Mouse (Mus musculus): Measurements from ENCODE around the gene Ell2.

DNA sequence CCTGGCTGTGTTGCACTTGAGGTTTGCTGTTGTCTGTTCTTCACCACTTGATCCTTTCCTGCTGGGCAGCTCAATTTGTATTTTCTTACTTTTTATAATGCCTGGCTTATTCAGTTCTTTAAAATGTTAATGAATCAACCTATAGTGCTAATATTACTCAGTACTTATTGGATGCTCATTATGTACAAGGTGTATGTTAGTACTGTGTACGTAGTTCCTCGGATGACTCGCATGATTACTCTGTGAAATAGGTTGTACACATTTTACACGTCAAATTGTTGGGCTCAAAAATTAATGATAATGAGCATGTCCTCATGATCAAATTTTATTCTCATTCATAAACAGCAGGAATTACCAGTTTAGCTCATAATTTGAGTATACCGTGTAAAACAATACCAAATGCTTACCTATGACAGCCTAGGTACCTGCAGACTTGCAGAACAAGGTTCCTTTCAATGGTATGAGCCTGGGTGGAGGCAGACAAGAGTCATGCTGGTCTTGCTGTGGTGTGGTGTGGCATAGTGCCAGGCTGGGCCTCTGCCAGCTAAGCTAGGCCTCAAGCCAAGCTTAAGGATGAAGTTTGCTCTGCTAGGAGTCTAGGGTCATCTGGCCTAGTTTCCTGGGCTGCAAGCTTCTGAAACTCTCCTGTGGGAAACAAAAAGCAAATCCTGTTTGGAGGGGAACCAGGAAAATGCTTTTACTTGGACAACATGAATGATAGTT lies 45.8 kb downstream of the Ell2 start:
- TF ChIP-seq POLR2A (IDR thresholded peaks at IDR 0.05; ENCODE audit: extremely low read depth, insufficient read depth, low read length): no peak
- no peak for TF ChIP-seq CTCF (IDR thresholded peaks at IDR 0.05; ENCODE audit: extremely low read depth, insufficient read depth, low read length)
